Mouse (Mus musculus) liver (tissue): Measurements from ENCODE around the gene Zc3h15.
"Not testable (repeated sequence)": the region's sequence is repeated elsewhere in the genome, so short reads cannot be mapped to it uniquely, and the experiment has no call there.

Experiments
- DNase-seq: peaks from one replicate; pipeline ENCODE4 v3.0.0-alpha.2; 2020; ENCODE audit warnings: mixed read lengths

Zc3h15 gene

GRCm38 (mm10) chr2:83644276-83645252, at the start of gene Zc3h15:
Gene Zc3h15, plus strand, starts transcription at chr2:83644435.
- peak; percentile 95 for DNase-seq

- DNase-seq, result no peak
Measured at GRCm38 (mm10) chr2:83620558-83621367, 23.5 kb upstream of the Zc3h15 start.

GRCm38 (mm10) chr2:83621511-83621910, 22.7 kb upstream of the Zc3h15 start:
- DNase-seq, result no peak

- DNase-seq, result no peak
Measured at GRCm38 (mm10) chr2:83622792-83623191, 21.4 kb upstream of the Zc3h15 start.

- DNase-seq, result no peak
Measured at GRCm38 (mm10) chr2:83624045-83624444, 20.2 kb upstream of the Zc3h15 start.

GRCm38 (mm10) chr2:83625226-83626108, 18.8 kb upstream of the Zc3h15 start:
- DNase-seq, result peak; percentile 77

GRCm38 (mm10) chr2:83626881-83627280, 17.4 kb upstream of the Zc3h15 start:
- no peak for DNase-seq

- DNase-seq, result no peak
Measured at GRCm38 (mm10) chr2:83627495-83627894, 16.7 kb upstream of the Zc3h15 start.

- DNase-seq, result no peak
Measured at GRCm38 (mm10) chr2:83627932-83628331, 16.3 kb upstream of the Zc3h15 start.

- no peak for DNase-seq
Measured at GRCm38 (mm10) chr2:83641993-83642392, 2.2 kb upstream of the Zc3h15 start.

- DNase-seq, result no peak
Measured at GRCm38 (mm10) chr2:83648916-83649315, 4.7 kb downstream of the Zc3h15 start.

GRCm38 (mm10) chr2:83652606-83653005, 8.4 kb downstream of the Zc3h15 start:
- DNase-seq, result no peak

GRCm38 (mm10) chr2:83659279-83659678, 15.0 kb downstream of the Zc3h15 start:
- no peak for DNase-seq

- no peak for DNase-seq
Measured at GRCm38 (mm10) chr2:83660114-83660513, 15.9 kb downstream of the Zc3h15 start.

- DNase-seq, result no peak
Measured at GRCm38 (mm10) chr2:83661351-83661750, 17.1 kb downstream of the Zc3h15 start.

- not testable (repeated sequence) for DNase-seq
Measured at GRCm38 (mm10) chr2:83665051-83665450, 20.8 kb downstream of the Zc3h15 start.

GRCm38 (mm10) chr2:83667430-83667829, 23.2 kb downstream of the Zc3h15 start:
- no peak for DNase-seq

- DNase-seq, result no peak
Measured at GRCm38 (mm10) chr2:83668052-83668451, 23.8 kb downstream of the Zc3h15 start.

- DNase-seq, result no peak
Measured at GRCm38 (mm10) chr2:83669988-83670387, 25.8 kb downstream of the Zc3h15 start.

- DNase-seq, result no peak
Measured at GRCm38 (mm10) chr2:83671843-83672242, 27.6 kb downstream of the Zc3h15 start.

GRCm38 (mm10) chr2:83673067-83673466, 28.8 kb downstream of the Zc3h15 start:
- DNase-seq, result no peak

- DNase-seq, result no peak
Measured at GRCm38 (mm10) chr2:83673843-83674242, 29.6 kb downstream of the Zc3h15 start.

- no peak for DNase-seq
Measured at GRCm38 (mm10) chr2:83674421-83674820, 30.2 kb downstream of the Zc3h15 start.
